Mouse (Mus musculus): Measurements from ENCODE around the gene Hs6st1.

DNA sequence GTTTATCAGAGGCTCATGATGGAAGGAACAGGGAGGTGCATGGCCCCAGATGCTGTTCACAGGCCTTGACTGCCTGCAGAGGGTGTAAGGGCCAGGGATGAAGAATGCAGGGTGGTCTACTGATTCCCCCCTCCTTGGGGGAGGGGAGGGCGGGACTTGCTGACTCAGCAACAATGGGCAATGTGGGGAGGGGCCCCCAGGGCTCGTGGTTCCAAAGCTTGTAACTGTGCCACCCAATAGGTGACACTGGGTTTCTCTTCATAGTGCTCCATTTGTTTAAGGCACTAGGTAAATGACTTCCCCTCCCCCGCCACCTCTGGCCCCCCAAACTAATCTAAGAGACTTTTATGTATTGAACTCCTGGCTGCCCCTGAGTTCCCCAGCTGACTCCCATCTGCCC is 2.5 kb downstream of the Hs6st1 start:
- TF ChIP-seq CTCF (IDR thresholded peaks at IDR 0.05; ENCODE audit: insufficient read depth, low read length) (no peak), POLR2A (IDR thresholded peaks at IDR 0.05; ENCODE audit: borderline replicate concordance, extremely low read depth, low read depth, low read length) (no peak)
